Mouse (Mus musculus) kidney, postnatal 0 days (tissue): ENCODE measurements at regions not wholly inside any gene's neighbourhood (a gene's known extent, or its start where the extent isn't known, plus 50 kb on each side); places are given as distances from the start of the nearest gene placed in this dataset.
A peak's percentile ranks its signal among the peaks of the same experiment; 100 is the strongest.
"Not testable (repeated sequence)": the region's sequence is repeated elsewhere in the genome, so short reads cannot be mapped to it uniquely, and the experiment has no call there.

ENCODE experiments used
- ATAC-seq: fragments of 200-750 bp; cut with Nextera tagmentation; replicated peaks from 2 replicates; pipeline ENCODE4 v1.8.0; 2017; ENCODE audit warnings: low read depth, moderate number of reproducible peaks, moderate TSS enrichment, moderate library complexity; ENCODE audit not compliant: low FRiP score
- DNase-seq: peaks from one replicate; pipeline ENCODE4 v3.0.0-alpha.2; 2016; ENCODE audit warnings: low spot score
- H3K27ac ChIP-seq: fragments of 300-500 bp; sonication (generic); 2 replicates; pipeline ENCODE4 v1.5.1; 2014; ENCODE audit warnings: mild to moderate bottlenecking
- H3K27me3 ChIP-seq: fragments of 300-500 bp; sonication (generic); 2 replicates; pipeline ENCODE4 v1.6.1; 2014; ENCODE audit warnings: low read length, mixed read lengths; ENCODE audit not compliant: insufficient read depth
- H3K36me3 ChIP-seq: fragments of 300-500 bp; sonication (generic); 2 replicates; pipeline ENCODE4 v1.6.1; 2014; ENCODE audit warnings: low read length, mixed read lengths; ENCODE audit not compliant: insufficient read depth
- H3K4me1 ChIP-seq: fragments of 300-500 bp; sonication (generic); replicated peaks from 2 replicates; pipeline ENCODE4 v1.6.1; 2014; ENCODE audit warnings: antibody characterized with exemption, low read length, mixed read lengths; ENCODE audit not compliant: insufficient read depth
- H3K4me2 ChIP-seq: fragments of 300-500 bp; sonication (generic); 2 replicates; pipeline ENCODE4 v1.6.1; 2014; ENCODE audit warnings: mild to moderate bottlenecking, low read length, moderate library complexity, mixed read lengths
- H3K4me3 ChIP-seq: fragments of 300-500 bp; sonication (generic); replicated peaks from 2 replicates; pipeline ENCODE4 v1.5.1; 2014; ENCODE audit warnings: low read depth, low read length
- H3K9ac ChIP-seq: fragments of 300-500 bp; sonication (generic); 2 replicates; pipeline ENCODE4 v1.6.1; 2014; ENCODE audit warnings: low read depth, low read length
- H3K9me3 ChIP-seq: fragments of 300-500 bp; sonication (generic); replicated peaks from 2 replicates; pipeline ENCODE4 v1.6.1; 2016; ENCODE audit warnings: low read length, inconsistent platforms, mixed read lengths
- CTCF ChIP-seq: IDR thresholded peaks from 2 replicates; pipeline ENCODE4 v1.5.1; 2016; ENCODE audit warnings: antibody characterized with exemption, low read depth, mild to moderate bottlenecking, moderate library complexity
- WGBS: fragments of 180-500 bp; shearing (Covaris S2); extraction: QIAGEN DNeasy Blood & Tissue Kit; methylation state at CpG from one replicate; pipeline ENCODE4 v1.1.7; 2014; 5-methylcytosine and 5-hydroxymethylcytosine counted together

DNA sequence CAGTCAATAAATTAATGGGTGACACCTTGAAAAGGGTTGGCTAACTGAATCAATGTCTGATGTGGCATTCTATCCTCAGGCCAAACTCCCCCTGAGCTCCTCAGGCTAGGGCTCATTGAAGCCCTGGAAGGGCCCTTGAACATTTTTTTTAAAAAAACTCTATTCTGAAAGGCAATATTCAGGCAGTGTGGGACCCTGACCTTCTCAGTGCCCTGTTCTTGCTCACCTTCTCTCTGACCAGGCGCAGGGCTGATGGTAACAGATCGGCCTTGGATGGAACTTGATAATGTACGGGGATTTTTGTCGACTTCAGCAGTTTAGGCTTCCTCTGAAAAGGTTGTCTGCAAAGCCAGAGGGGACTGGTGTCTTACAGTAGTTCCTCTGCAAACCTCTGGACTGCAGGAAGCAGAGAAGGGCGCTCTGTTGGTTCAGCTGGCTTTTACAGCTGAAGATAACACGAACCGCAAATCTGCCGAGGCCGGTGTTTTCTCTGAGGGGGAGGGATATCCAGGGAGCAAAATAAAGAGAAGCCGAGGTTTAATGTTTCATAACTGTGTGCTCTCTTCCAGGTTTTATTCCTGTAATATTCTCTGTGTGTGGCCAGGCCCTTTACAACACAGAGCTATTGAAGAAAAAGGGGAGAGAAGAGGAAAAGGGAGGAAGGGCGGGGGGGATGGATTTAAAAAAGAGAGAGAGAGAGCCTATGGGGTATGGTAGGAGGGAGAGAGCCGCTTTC is 73.6 kb upstream of the Rpl34 start:
- Histone ChIP-seq H3K27me3 (no peaks in the 10 kb centered on the region), H3K4me3 (no peak overlapping the region), H3K9me3 (no peaks in the 10 kb centered on the region), H3K4me2 (no peak overlapping the region; the same call in 1 of the 2 replicates), H3K27ac (no peak overlapping the region), H3K9ac (no peak overlapping the region), H3K36me3 (no peaks in the 10 kb centered on the region), H3K4me1 (no peaks in the 10 kb centered on the region)
- DNase-seq (peak; percentile 68), ATAC-seq (no peak)
- 14% methylated on average over 12 of the region's 12 CpGs for WGBS
- TF ChIP-seq CTCF, result no peak

DNA sequence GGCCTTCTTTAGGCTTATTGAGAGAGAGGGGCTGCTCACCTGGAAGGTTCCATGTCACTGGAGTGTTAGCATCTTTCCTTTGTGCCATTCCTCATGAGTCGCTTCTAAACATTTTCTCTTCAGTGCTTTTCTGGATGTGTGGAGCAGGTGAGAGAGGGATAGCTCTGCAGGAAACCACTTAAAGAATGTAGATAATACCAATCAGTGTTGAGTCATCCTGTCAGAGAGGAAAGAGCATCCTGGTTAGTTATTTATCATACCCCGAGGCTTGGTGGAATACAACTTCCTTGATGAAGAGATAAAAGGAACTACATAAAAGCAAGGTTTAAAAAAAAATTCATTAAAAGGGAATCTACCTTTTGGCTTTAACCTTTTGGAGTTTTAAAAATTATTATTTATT is 69.8 kb upstream of the Rpl34 start:
- H3K27me3 ChIP-seq, result no peaks in the 10 kb centered on the region
- TF ChIP-seq CTCF, result no peak
- H3K4me3 ChIP-seq, result no peak overlapping the region
- H3K27ac ChIP-seq, result no peak overlapping the region
- H3K4me2 ChIP-seq, result no peak overlapping the region
- DNase-seq (no peak), ATAC-seq (no peak)
- no peaks in the 10 kb centered on the region for H3K36me3 ChIP-seq
- H3K4me1 ChIP-seq, result 0 out of 2 replicates have a peak, but pooled peaks cover 2% of the 10 kb centered on the region
- no peak overlapping the region for H3K9ac ChIP-seq
- H3K9me3 ChIP-seq, result no peaks in the 10 kb centered on the region
- 62% methylated on average over 2 of the region's 2 CpGs for WGBS

DNA sequence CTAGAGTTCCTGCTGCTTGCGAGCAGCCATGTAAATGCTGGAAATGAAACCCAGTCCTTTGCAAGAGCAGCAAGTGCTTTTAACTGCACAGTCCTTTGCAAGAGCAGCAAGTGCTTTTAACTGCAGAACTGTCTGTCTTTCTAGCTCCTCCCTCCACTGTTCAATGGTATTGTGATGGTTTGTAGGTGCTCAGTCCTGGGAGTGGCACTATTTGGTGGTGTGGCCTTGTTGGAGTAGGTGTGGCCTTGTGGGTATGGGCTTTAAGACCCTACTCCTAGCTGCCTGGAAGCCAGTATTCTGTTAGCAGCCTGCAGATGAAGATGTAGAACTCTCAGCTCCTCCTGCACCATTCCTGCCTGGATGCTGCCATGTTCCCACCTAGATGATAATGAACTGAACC is 67.8 kb upstream of the Rpl34 start:
- not testable (repeated sequence) for H3K4me2 ChIP-seq, H3K36me3 ChIP-seq, H3K27me3 ChIP-seq, H3K9ac ChIP-seq, DNase-seq, ATAC-seq, H3K4me3 ChIP-seq, H3K9me3 ChIP-seq, H3K4me1 ChIP-seq, H3K27ac ChIP-seq
- WGBS, result 97% methylated on average over 1 of the region's 1 CpGs

DNA sequence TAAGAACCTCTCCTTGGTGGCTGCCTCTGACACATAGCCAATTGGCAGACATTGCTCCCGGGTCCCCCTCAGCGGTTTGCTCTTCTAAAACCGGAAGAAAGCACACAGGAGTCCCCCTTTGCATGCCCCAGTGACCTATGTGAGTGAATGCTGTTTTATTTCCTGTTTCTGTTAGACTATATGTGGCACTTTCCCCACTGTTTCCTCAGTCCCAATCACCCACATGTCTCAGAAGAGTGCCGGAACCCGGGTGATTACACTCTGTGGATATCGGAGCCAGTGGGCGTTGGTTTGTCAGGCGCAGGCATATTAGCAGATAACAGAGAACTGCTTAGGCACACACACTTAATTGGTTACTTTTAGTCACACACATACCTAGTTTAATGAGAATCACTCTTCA is 66.3 kb upstream of the Rpl34 start:
- 60% methylated on average over 8 of the region's 8 CpGs for WGBS
- ATAC-seq (no peak), DNase-seq (no peak)
- Histone ChIP-seq H3K36me3 (no peaks in the 10 kb centered on the region), H3K27me3 (no peaks in the 10 kb centered on the region), H3K4me2 (no peak overlapping the region), H3K9me3 (no peaks in the 10 kb centered on the region), H3K9ac (no peak overlapping the region), H3K4me3 (no peak overlapping the region), H3K4me1 (0 out of 2 replicates have a peak, but pooled peaks cover 2% of the 10 kb centered on the region), H3K27ac (no peak overlapping the region)
- no peak for TF ChIP-seq CTCF

DNA sequence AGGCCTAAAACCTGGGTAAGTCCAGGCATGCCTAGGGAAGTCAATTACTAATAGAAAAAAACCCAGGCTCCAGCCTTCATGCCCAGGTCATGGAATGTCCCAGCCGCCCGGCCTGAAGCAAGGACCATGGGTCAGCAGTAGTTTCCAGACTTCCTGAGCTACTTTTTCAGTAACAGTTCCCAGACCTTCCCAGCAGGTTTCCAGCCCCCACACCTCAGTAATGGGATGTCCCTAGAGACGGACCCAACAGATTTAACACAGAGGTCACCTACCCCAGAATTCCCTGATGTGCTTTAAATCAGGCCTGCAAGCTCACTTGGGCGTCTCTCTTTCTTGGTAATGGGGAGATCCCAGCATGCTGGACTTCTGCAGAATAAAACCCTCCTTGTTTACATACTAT is 65.2 kb upstream of the Rpl34 start:
- 0 out of 2 replicates have a peak, but pooled peaks cover 2% of the 10 kb centered on the region for H3K4me1 ChIP-seq
- no peak overlapping the region for H3K9ac ChIP-seq
- H3K27ac ChIP-seq, result no peak overlapping the region
- no peaks in the 10 kb centered on the region for H3K27me3 ChIP-seq
- H3K36me3 ChIP-seq, result no peaks in the 10 kb centered on the region
- TF ChIP-seq CTCF, result no peak
- H3K4me2 ChIP-seq, result no peak overlapping the region
- no peak for ATAC-seq
- H3K4me3 ChIP-seq, result no peak overlapping the region
- no peaks in the 10 kb centered on the region for H3K9me3 ChIP-seq
- DNase-seq, result no peak
- 57% methylated on average over 4 of the region's 4 CpGs for WGBS

DNA sequence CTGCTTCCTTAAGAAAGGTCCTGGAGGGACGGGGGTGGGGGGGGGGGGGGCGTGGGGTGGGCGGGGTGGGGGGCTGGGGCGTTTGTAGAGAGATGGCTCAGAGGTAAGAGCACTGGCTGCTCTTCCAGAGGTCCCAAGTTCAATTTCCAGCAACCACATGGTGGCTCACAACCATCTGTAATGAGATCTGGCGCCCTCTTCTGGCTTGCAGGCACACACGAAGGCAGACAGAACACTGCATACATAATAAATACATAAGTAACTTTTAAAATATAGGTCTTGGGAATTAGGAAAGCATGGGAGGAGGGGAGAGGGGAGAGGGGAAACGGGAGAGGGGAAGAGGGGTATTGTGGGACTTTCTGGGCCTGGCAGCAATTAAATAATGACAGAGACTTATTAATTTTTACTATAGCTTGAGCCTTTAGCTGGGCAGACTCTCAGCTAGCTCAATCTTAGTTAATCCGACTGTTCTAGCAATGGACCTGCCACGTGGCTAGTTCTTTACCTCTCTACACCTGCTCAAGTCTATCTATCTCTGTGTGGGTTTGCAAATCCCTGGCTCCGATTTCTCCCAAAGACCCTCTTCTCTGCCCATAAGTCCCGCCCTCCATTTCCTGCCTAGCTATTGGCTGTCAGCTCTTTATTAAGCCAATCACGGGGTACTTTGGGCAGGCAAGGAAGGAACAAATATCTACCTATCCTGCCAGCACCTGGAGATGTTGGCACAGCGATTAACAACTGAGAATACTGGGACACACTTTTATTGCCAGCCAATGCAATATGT is 64.1 kb upstream of the Rpl34 start:
- Histone ChIP-seq H3K4me3 (no peak overlapping the region), H3K27ac (no peak overlapping the region), H3K27me3 (no peaks in the 10 kb centered on the region), H3K4me1 (0 out of 2 replicates have a peak, but pooled peaks cover 2% of the 10 kb centered on the region), H3K9me3 (no peaks in the 10 kb centered on the region), H3K9ac (no peak overlapping the region), H3K4me2 (no peak overlapping the region), H3K36me3 (no peaks in the 10 kb centered on the region)
- WGBS, result 48% methylated on average over 13 of the region's 13 CpGs
- ATAC-seq (no peak), DNase-seq (no peak)
- peak; percentile 53 for TF ChIP-seq CTCF
